Mouse (Mus musculus): Measurements from ENCODE around the gene BC024978.
"Not testable (repeated sequence)": the region's sequence is repeated elsewhere in the genome, so short reads cannot be mapped to it uniquely, and the experiment has no call there.

BC024978 gene

GRCm38 (mm10) chr7:27224877-27225575, 29.4 kb downstream of the BC024978 start:
- no peak for DNase-seq

GRCm38 (mm10) chr7:27227276-27227675, 31.7 kb downstream of the BC024978 start:
- DNase-seq = no peak

GRCm38 (mm10) chr7:27227676-27228075, 32.1 kb downstream of the BC024978 start:
- no peak for DNase-seq

GRCm38 (mm10) chr7:27228281-27228821, 32.8 kb downstream of the BC024978 start, which contains the start of gene Itpkc:
Gene Itpkc, minus strand, starts transcription at chr7:27228661.
- peak; percentile 94 to 95 for DNase-seq

GRCm38 (mm10) chr7:27228865-27229264, 33.3 kb downstream of the BC024978 start:
- no peak for DNase-seq

- no peak for DNase-seq
These were observed 35.2 kb downstream of the BC024978 start for GRCm38 (mm10) chr7:27230781-27231180.

- DNase-seq = peak; percentile 22 to 56
These were observed 36.2 kb downstream of the BC024978 start for GRCm38 (mm10) chr7:27231693-27232331.

- DNase-seq = peak; percentile 95
These were observed 37.2 kb downstream of the BC024978 start, which contains the start of gene Coq8b for GRCm38 (mm10) chr7:27232781-27233281. Gene Coq8b, plus strand, starts transcription at chr7:27233023.

GRCm38 (mm10) chr7:27233300-27233699, 37.7 kb downstream of the BC024978 start:
- no peak for DNase-seq

GRCm38 (mm10) chr7:27235726-27236125, 40.1 kb downstream of the BC024978 start:
- no peak for DNase-seq

GRCm38 (mm10) chr7:27237527-27237926, 41.9 kb downstream of the BC024978 start:
- DNase-seq = no peak

- peak in 1 of 2 experiments; percentile 48 for DNase-seq
These were observed 43.0 kb downstream of the BC024978 start for GRCm38 (mm10) chr7:27238568-27238967.

- DNase-seq = no peak
These were observed 47.6 kb downstream of the BC024978 start for GRCm38 (mm10) chr7:27243211-27243610.

- DNase-seq = not testable (repeated sequence)
These were observed 48.5 kb downstream of the BC024978 start for GRCm38 (mm10) chr7:27244088-27244487.

- DNase-seq = peak in 1 of 2 experiments; percentile 37
These were observed 53.6 kb downstream of the BC024978 start for GRCm38 (mm10) chr7:27249146-27249545.

GRCm38 (mm10) chr7:27249928-27250327, 54.3 kb downstream of the BC024978 start:
- no peak for DNase-seq

GRCm38 (mm10) chr7:27251946-27252345, 56.4 kb downstream of the BC024978 start:
- peak; percentile 33 to 49 for DNase-seq

GRCm38 (mm10) chr7:27255721-27256120, 60.1 kb downstream of the BC024978 start:
- peak in 1 of 2 experiments; percentile 37 for DNase-seq

- DNase-seq = peak; percentile 47 to 64
These were observed 61.7 kb downstream of the BC024978 start for GRCm38 (mm10) chr7:27257046-27257851.

GRCm38 (mm10) chr7:27257852-27258204, 62.2 kb downstream of the BC024978 start:
- no peak for DNase-seq

GRCm38 (mm10) chr7:27258205-27258899, 62.8 kb downstream of the BC024978 start, which contains the start of gene Numbl:
Gene Numbl, plus strand, starts transcription at chr7:27258433.
- DNase-seq = peak; percentile 94 to 95

- no peak for DNase-seq
These were observed 63.7 kb downstream of the BC024978 start for GRCm38 (mm10) chr7:27259271-27259721.
